Mouse (Mus musculus) lung, embryonic 15.5 days (tissue): ENCODE data around the gene Gm20696. TPM values are rescaled to one million over a fixed set of nuclear protein-coding genes. Genes with fewer than 3 reads are reported as not detected.

ENCODE experiments used
- ATAC-seq: fragments of 200-750 bp; cut with Nextera tagmentation; 2 replicates; pipeline ENCODE4 v1.8.0; 2017; ENCODE audit warnings: moderate number of reproducible peaks, borderline replicate concordance; ENCODE audit not compliant: low FRiP score, low TSS enrichment; ENCODE audit errors: extremely low read depth
- H3K27ac ChIP-seq: fragments of 300-500 bp; sonication (generic); 2 replicates; pipeline ENCODE4 v1.5.1; 2015; ENCODE audit warnings: moderate library complexity, mild to moderate bottlenecking, inconsistent platforms
- H3K27me3 ChIP-seq: fragments of 300-500 bp; sonication (generic); 2 replicates; pipeline ENCODE4 v1.6.1; 2015; ENCODE audit warnings: inconsistent platforms
- H3K36me3 ChIP-seq: fragments of 300-500 bp; sonication (generic); 2 replicates; pipeline ENCODE4 v1.6.1; 2015; ENCODE audit warnings: inconsistent platforms
- H3K4me1 ChIP-seq: fragments of 300-500 bp; sonication (generic); 2 replicates; pipeline ENCODE4 v1.6.1; 2015; ENCODE audit warnings: inconsistent platforms
- H3K4me2 ChIP-seq: fragments of 300-500 bp; sonication (generic); 2 replicates; pipeline ENCODE4 v1.6.1; 2015; ENCODE audit warnings: inconsistent platforms, mild to moderate bottlenecking, moderate library complexity
- H3K4me3 ChIP-seq: fragments of 300-500 bp; sonication (generic); 2 replicates; pipeline ENCODE4 v1.5.1; 2015; ENCODE audit warnings: mild to moderate bottlenecking, inconsistent platforms
- H3K9ac ChIP-seq: fragments of 300-500 bp; sonication (generic); 2 replicates; pipeline ENCODE4 v1.6.1; 2015; ENCODE audit warnings: inconsistent platforms
- H3K9me3 ChIP-seq: fragments of 300-500 bp; sonication (generic); 2 replicates; pipeline ENCODE4 v1.6.1; 2016; ENCODE audit warnings: inconsistent platforms
- WGBS: fragments of 180-500 bp; shearing (Covaris S2); methylation state at CpG from one replicate; pipeline ENCODE4 v1.1.7; 2015; 5-methylcytosine and 5-hydroxymethylcytosine counted together
- microRNA-seq: library from miRNA; unstranded; fragments of <30 nt; microRNA quantifications from one replicate; pipeline ENCODE4, GENCODE M21; 2016
- polyA plus RNA-seq: library from polyadenylated mRNA; unstranded; fragments of >200 nt; fragmentation: Nextera tagmentation; extraction: Ambion mirVana; gene quantifications from 2 replicates; pipeline ENCODE4 v1.2.1, GENCODE M21; 2015

The Gm20696 gene
- polyA plus RNA-seq, 1 experiment from 2014 or later: 3.8 TPM

- no peak for ATAC-seq
- H3K4me2 ChIP-seq: no peak overlapping the region
- no peaks in the 10 kb centered on the region for H3K36me3 ChIP-seq
- no peak overlapping the region for H3K9ac ChIP-seq
- H3K9me3 ChIP-seq: no peaks in the 10 kb centered on the region
- H3K4me1 ChIP-seq: peaks cover 7% of the 10 kb centered on the region
- no peaks in the 10 kb centered on the region for H3K27me3 ChIP-seq
- no peak overlapping the region for H3K4me3 ChIP-seq
- 74% methylated on average over 5 of the region's 5 CpGs for WGBS
- no peak overlapping the region for H3K27ac ChIP-seq
Measured at GRCm38 (mm10) chr6:99211663-99212333, 454.8 kb downstream of the Gm20696 start.

GRCm38 (mm10) chr6:99210161-99210560 is 456.4 kb downstream of the Gm20696 start:
- H3K4me2 ChIP-seq: no peak overlapping the region
- no peaks in the 10 kb centered on the region for H3K27me3 ChIP-seq
- no peaks in the 10 kb centered on the region for H3K9me3 ChIP-seq
- H3K9ac ChIP-seq: no peak overlapping the region
- H3K4me3 ChIP-seq: no peak overlapping the region
- no peak for ATAC-seq
- H3K4me1 ChIP-seq: peaks cover 19% of the 10 kb centered on the region
- H3K36me3 ChIP-seq: no peaks in the 10 kb centered on the region
- no peak overlapping the region for H3K27ac ChIP-seq
- 73% methylated on average over 7 of the region's 7 CpGs for whole genome bisulfite sequencing

Small RNA genes lying within 50 kb of the gene (microRNA-seq; reads per million reads assigned to microRNA genes)
- not detected for gene Gm22328

Other genes starting within 250 kb of the Gm20696 start
- 95.4 and 109 TPM in 2 replicates for gene Foxp1, start 144.1 kb downstream of the Gm20696 start, polyA plus RNA-seq
- 26.6 and 27.6 TPM in 2 replicates for gene Eif4e3, start within 50 bp of the Gm20696 start, polyA plus RNA-seq
- 4.3 and 4.5 TPM in 2 replicates for gene Gpr27, start 25.9 kb upstream of the Gm20696 start, polyA plus RNA-seq
- 0.11 and 0.14 TPM in 2 replicates for gene Prok2, start 59.6 kb upstream of the Gm20696 start, polyA plus RNA-seq